Mouse (Mus musculus) spleen, adult 2 months (tissue): ENCODE measurements around the gene Tex14.

ENCODE experiments used
- CTCF ChIP-seq: fragments of 200-500 bp; IDR thresholded peaks from 2 replicates; pipeline ENCODE4 v1.5.1; 2011; ENCODE audit warnings: mild to moderate bottlenecking, inconsistent platforms; ENCODE audit not compliant: insufficient read depth, insufficient read length, insufficient replicate concordance; ENCODE audit errors: extremely low read depth
- POLR2A ChIP-seq: fragments of 200-500 bp; IDR thresholded peaks from 2 replicates; pipeline ENCODE4 v1.6.1; 2011; ENCODE audit warnings: low read depth, low read length, inconsistent platforms

DNA sequence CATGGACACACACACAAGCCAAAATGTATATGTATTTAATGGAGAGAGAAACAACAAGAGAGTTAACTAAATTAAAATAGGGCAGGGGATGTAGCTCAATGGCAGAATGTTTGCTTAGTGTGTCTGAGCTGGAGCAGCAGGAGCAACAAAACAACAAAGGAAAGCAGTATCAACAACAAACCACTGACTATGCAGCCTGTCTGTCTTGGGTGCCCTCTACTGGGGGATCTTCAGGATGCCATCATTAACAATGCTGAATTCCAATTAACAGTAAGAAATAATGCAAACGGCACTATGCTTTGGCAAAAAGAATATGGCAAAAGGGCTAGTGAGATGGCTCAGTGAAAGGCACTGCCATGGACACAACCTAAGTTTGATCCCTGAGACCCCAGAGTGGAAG lies 11.0 kb upstream of the Tex14 start:
- TF ChIP-seq CTCF (0 out of 2 replicates have a peak, but pooled peaks have one; percentile 5), POLR2A (no peak)
